Mouse (Mus musculus) testis, adult 2 months (tissue): ENCODE measurements around the gene Gjb2.

Experiments used
- CTCF ChIP-seq: fragments of 200-500 bp; IDR thresholded peaks from 2 replicates; pipeline ENCODE4 v1.5.1; 2012; ENCODE audit warnings: low read depth, mild to moderate bottlenecking, inconsistent platforms, low read length, moderate library complexity; ENCODE audit not compliant: control insufficient read depth, insufficient read depth, insufficient replicate concordance
- POLR2A ChIP-seq: fragments of 200-500 bp; IDR thresholded peaks from 2 replicates; pipeline ENCODE4 v1.6.1; 2012; ENCODE audit warnings: low read depth, mild to moderate bottlenecking, inconsistent platforms, low read length, moderate library complexity; ENCODE audit not compliant: control insufficient read depth

GRCm38 (mm10) chr14:57075537-57075936, 29.0 kb downstream of the Gjb2 start:
- TF ChIP-seq POLR2A (no peak), CTCF (no peak)
